Mouse (Mus musculus) megakaryocyte, adult 5-6 weeks (primary cell): ENCODE measurements around the gene Taf8. TPM values are rescaled to one million over a fixed set of nuclear protein-coding genes. Genes with fewer than 3 reads are reported as not detected.

ENCODE experiments used
- ATAC-seq: 2 replicates; pipeline ENCODE4 v1.8.0; 2016; ENCODE audit warnings: mild to moderate bottlenecking, inconsistent platforms; ENCODE audit not compliant: poor library complexity, severe bottlenecking
- total RNA-seq, 2 experiments: library from RNA; stranded (forward) in 1 of 2; stranded (reverse) in 1 of 2; fragments of 153-499, 151-499 nt in 1 of 2; fragments of 221-1000, 200-1000 nt in 1 of 2; gene quantifications; 2 replicates each; pipeline versions ENCODE4 v1.2.3 to v1.2.4; 2015 to 2017

Taf8 gene
- total RNA-seq, 2 experiments from 2014 or later = 19.3 to 57.5 TPM

DNA sequence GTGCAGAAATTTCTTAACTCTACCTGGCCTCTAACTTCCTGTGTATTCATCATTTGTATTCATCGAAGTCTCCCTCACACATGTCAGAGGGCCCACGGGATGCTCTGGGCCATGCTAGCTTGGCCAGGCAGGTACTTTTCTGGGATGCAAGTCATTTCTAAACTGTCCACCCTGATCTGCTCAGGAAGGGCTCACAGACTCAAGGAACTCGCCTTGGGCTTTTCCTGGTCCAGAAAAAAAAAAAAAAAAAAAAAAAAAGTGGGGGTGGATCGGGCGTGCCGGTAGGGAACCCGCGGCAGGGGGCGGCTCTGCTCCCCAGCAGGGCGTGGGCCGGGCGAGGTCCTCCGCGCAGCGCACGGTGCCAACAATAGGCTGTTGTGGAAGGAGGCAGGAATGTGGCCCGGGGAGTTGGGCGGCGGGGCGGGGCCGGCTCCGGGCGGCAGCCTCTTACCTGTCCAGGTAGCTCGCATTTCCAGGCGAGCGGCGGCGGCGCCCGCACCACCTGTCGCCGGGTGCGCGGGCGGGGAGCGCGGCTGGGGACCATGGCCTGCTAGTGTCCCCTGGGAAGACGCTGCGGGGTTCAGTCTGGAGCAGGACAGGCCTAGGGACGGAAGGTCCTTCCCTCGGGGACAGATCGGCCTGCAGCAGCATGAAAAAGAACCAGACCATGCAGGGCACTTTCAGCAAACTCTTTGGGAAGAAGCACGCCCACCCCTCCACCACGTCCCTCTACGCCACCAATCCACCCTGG lies 65.8 kb downstream of the Taf8 start, which contains the start of gene AI661453:
AI661453 (plus strand) TSS at position 460 of the 751 bp plus-strand sequence.
- ATAC-seq = no peak

Other genes with a start within 250 kb of the Taf8 start
- gene Mrps10, start 133.4 kb downstream of the Taf8 start, total RNA-seq (2015) = 30.9 and 34.0 TPM in 2 replicates
- 21.7 and 23.9 TPM in 2 replicates for gene Mrps10, start 133.4 kb downstream of the Taf8 start, total RNA-seq (2017)
- 1.0 and 1.5 TPM in 2 replicates for gene Guca1b, start 116.9 kb downstream of the Taf8 start, total RNA-seq (2015)
- 0.15 and 0.61 TPM in 2 replicates for gene Guca1b, start 116.9 kb downstream of the Taf8 start, total RNA-seq (2017)
- 6.3 and 7.0 TPM in 2 replicates for gene Guca1a, start 101.7 kb downstream of the Taf8 start, total RNA-seq (2015)
- 1.3 and 1.4 TPM in 2 replicates for gene Guca1a, start 101.7 kb downstream of the Taf8 start, total RNA-seq (2017)
- 0.25 and 0.38 TPM in 2 replicates for gene AI661453, start 65.7 kb downstream of the Taf8 start, total RNA-seq (2015)
- gene AI661453, start 65.7 kb downstream of the Taf8 start, total RNA-seq (2017) = 0.16 TPM in 1 of 2 replicates, not detected in the other
- not detected in 2 replicates for gene 1700001C19Rik, start 64.9 kb downstream of the Taf8 start, total RNA-seq (2015)
- not detected in 2 replicates for gene 1700001C19Rik, start 64.9 kb downstream of the Taf8 start, total RNA-seq (2017)
- gene Ccnd3, start 2.8 kb upstream of the Taf8 start, total RNA-seq (2015) = 315 and 324 TPM in 2 replicates
- 155 and 184 TPM in 2 replicates for gene Ccnd3, start 2.8 kb upstream of the Taf8 start, total RNA-seq (2017)
- 4.8 and 5.6 TPM in 2 replicates for gene Bysl, start 109.2 kb upstream of the Taf8 start, total RNA-seq (2015)
- gene Bysl, start 109.2 kb upstream of the Taf8 start, total RNA-seq (2017) = 6.4 and 7.3 TPM in 2 replicates
- gene Med20, start 109.3 kb upstream of the Taf8 start, total RNA-seq (2015) = 17.2 and 18.2 TPM in 2 replicates
- 32.2 and 33.8 TPM in 2 replicates for gene Med20, start 109.3 kb upstream of the Taf8 start, total RNA-seq (2017)
- 0.49 and 2.4 TPM in 2 replicates for gene Gm20517, start 109.3 kb upstream of the Taf8 start, total RNA-seq (2015)
- 1.7 and 2.3 TPM in 2 replicates for gene Gm20517, start 109.3 kb upstream of the Taf8 start, total RNA-seq (2017)
- gene Usp49, start 128.4 kb upstream of the Taf8 start, total RNA-seq (2015) = 3.9 and 5.1 TPM in 2 replicates
- gene Usp49, start 128.4 kb upstream of the Taf8 start, total RNA-seq (2017) = 4.2 and 5.3 TPM in 2 replicates
- 142 and 150 TPM in 2 replicates for gene Tomm6, start 186.1 kb upstream of the Taf8 start, total RNA-seq (2015)
- gene Tomm6, start 186.1 kb upstream of the Taf8 start, total RNA-seq (2017) = 38.6 and 44.1 TPM in 2 replicates
- 0.71 TPM in 1 of 2 replicates, not detected in the other for gene Frs3, start 186.7 kb upstream of the Taf8 start, total RNA-seq (2015)
- 0.12 and 0.15 TPM in 2 replicates for gene Frs3, start 186.7 kb upstream of the Taf8 start, total RNA-seq (2017)
- not detected in 2 replicates for gene Gm21981, start 192.2 kb upstream of the Taf8 start, total RNA-seq (2015)
- not detected in 2 replicates for gene Gm21981, start 192.2 kb upstream of the Taf8 start, total RNA-seq (2017)
- 0.16 TPM in 1 of 2 replicates, not detected in the other for gene Prickle4, start 192.4 kb upstream of the Taf8 start, total RNA-seq (2015)
- gene Prickle4, start 192.4 kb upstream of the Taf8 start, total RNA-seq (2017) = 1.1 TPM in 1 of 2 replicates, not detected in the other
- gene Pgc, start 224.6 kb upstream of the Taf8 start, total RNA-seq (2015) = not detected in 2 replicates
- gene Pgc, start 224.6 kb upstream of the Taf8 start, total RNA-seq (2017) = not detected in 2 replicates
- gene Tfeb, start 234.7 kb upstream of the Taf8 start, total RNA-seq (2015) = 31.0 and 31.7 TPM in 2 replicates
- gene Tfeb, start 234.7 kb upstream of the Taf8 start, total RNA-seq (2017) = 38.5 and 39.9 TPM in 2 replicates